Mouse (Mus musculus) frontal cortex, postnatal 14 days (tissue): ENCODE data around the gene Spry2.

ENCODE experiments used
- DNase-seq, 2 experiments: peaks; one replicate each; pipeline ENCODE4 v3.0.0; 2022; ENCODE audit warnings: low spot score in 2 of 2

Spry2 gene

DNA sequence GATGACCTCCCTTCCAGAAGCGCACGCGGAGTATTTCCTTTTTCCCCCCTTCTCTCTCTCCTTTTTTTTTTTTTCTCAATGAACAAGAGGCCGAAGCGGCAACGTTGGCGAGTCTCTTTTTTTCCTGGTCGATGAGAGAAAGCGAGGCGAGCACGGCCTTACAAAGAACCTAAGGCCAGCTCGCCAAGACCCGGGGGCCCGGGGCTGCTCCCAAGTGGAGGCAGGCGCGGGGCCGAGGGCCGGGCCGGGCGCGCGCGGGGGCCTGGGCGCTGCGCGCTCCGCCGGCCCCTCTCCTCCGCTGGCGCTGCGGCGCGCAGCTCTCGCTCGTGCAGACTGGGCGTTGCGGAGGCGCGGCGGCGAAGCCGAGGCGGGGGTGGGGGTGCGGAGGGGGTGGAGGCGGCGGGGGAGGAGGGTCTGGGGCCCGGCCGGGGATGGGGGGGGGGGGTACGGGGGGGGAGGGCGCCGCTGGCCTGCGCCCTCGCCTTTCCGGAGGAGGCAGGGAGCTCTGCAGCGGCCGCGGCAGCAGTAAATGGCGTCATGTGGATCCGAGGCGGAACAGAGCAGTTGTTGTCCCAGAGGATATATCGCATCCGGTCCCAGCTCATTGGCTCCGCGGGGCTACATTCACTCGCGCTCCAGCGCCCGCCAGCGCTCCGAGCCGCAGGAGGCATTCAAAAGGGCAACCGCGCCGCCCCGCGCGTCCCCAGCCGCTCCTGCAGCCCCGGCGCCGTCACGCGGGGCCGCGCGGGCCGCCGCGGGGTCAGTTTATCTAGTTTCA lies at the start of gene Spry2:
Gene Spry2, minus strand, starts transcription at position 29 of the 778 bp plus-strand sequence.
- peak; percentile 86 to 91 for DNase-seq

DNA sequence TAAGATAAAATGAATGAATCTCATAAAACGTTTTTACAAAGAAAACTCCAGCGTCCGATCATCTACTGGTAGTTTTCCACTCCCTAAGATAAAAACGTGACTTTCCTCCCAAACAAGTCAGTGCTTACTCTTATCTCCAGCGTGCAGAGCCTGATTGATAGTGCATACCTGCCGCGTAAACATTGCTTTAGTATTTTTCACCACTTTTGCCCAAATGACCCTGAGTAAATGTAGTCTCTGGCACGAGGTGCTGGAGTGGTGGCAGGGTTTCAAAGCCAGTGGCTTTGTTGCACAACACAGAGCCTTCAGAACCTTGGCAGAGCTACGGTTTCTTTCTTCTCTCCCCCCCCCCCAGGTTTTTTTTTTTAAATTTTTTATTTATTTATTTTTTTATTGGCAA lies 44.7 kb upstream of the Spry2 start:
- DNase-seq, result no peak

DNA sequence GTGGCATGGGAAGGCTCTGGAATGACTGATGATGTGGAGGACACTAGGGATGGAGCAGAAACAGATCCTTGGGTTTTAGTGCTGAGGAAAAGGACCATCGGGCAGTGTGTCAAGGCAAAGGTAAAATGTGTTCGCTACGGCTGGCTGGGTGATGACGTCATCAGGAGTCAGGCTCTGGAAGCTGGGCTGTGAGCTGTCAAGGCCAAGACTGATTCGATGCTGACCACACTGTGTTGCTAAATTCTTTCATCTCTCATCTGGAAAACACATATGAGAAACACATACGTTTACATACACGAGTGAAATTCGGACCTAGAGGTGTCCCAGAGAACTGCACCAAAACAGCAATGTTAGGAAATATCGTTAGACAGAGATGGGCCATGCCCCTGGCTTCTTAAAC lies 30.1 kb upstream of the Spry2 start:
- no peak for DNase-seq

DNA sequence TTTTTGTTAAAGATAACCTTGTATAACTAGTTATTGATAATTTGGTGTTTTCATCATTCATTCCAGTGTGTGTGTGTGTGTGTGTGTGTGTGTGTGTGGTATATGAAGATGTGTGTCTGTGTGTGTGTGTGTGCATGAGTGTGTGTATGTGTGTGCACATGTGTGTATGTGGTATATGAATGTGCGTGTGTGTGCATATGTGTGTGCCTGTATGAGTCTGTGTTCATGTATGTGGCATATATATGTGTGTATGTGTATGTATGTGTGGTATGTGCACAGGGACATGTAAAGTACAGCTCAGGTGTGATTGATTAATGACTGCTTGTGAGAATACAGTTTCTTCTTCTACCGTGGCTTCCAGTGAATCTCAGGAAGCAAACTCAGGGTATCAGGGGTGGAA lies 28.7 kb upstream of the Spry2 start:
- DNase-seq, result no peak

DNA sequence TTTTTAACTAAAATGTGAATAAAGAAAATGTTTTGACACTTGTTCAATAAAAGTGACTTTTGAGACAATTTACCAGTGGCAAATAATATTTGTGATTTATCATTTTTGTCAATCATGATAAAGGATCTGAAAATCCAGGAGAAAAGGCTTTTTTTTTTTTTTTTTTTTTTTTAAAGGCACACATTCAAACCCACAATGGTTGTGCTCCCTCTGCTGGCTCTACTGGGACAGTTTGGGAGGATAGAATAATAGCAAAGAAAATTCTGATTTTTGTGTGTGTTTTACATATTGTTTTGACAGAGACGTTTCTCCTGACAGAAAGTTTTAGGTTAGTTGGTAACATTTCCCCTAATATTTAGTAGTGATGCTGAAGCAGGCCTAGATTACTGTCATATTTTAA lies 28.1 kb upstream of the Spry2 start:
- no peak for DNase-seq

DNA sequence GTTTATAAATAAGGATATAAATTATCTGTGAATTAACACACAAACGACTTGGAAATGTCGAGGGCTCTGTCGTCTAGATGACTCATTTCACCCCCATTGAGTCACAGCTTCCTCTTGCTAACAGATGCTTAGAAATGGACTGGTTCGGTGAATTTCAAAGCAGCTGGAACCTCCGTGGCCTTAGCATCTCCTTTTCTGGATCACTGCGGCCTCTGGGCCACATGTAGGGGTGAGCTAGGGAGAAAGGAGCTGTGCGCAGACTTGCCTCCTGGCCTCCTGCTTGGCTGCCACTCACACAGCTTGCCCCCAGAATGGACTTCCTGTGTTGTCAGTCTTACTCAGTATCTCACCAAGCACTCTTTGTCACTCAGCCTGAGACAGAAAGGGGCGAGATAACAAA lies 26.3 kb upstream of the Spry2 start:
- no peak for DNase-seq

DNA sequence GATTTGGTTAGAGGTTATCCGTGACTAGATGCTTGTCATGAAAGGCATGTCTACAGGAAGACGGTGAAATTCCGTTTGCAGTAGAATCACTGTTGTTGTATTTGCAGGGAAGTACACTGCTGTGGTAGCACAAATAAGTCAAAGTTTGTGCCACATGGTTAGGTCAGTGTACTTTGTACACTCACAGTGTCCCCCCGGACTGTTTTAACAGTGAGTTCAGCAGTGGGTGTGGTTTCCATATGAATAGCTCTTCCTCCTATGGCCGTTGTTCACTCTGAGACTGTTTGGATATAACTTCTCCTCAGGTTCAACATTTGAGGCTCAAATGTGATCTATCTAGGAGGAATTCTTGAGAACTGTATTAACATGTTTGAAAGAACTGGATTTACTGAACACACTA lies 25.8 kb upstream of the Spry2 start:
- DNase-seq, result no peak

DNA sequence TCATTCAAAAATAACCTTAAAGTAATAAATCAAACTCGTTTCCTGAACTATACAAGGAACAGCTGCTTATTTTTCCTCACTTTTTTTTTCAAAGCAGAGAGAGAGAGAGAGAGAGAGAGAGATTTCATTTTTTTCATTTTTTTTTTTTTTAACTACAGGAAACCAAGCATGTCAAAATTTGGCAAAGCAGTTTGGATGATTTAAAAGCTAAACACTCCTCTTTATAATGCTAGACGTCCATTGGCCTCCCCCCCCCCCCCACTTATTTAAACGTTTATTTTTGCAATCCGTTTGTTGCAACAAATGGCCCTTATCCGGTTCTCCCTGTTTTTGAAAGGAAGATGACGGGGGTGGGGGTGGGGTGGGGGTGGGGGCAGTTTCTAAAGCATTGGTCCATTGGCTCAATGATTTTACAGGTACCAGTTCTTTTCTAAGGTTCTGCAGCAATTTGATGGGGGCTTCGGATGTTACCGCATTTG lies 24.6 kb upstream of the Spry2 start:
- DNase-seq, result no peak

DNA sequence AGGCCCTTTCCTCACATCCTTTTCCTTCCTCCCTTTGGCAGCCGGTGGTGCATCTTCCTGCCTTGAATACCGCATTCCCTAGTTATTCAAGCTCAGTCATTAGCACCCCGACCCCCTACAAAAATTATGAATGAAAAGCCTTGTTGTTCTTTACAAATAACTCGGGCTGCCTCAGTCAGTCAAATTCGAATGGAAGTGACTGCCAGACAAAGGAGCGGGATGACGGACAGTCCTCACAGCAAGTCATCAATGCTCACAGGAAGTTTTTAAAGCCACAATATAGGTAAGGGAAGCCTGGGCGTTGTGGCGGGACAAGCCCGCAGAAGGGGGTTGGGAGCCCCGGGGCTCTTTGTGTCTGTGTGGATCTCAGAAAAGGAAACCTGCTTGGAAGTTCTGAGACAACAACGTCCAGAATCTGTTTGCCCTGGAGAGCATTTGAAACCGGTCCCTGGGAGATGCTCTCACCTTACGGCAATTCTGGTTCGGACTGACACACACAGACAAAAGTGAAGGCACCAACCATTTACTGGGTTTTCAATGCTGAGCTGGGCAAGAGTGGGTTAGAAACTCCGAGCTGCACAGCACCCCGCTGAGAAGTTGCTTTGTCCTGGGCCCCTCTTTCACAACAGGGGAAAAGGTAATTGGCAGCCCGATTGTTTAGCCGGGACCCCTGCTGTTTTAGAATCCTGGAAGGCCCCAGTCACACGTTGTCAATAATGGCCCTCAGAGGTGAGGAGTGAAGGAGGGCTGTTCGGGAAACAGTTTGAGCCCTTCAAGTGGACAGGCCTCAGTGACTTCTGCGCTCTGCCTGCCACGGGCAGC lies 24.0 kb upstream of the Spry2 start:
- no peak for DNase-seq

DNA sequence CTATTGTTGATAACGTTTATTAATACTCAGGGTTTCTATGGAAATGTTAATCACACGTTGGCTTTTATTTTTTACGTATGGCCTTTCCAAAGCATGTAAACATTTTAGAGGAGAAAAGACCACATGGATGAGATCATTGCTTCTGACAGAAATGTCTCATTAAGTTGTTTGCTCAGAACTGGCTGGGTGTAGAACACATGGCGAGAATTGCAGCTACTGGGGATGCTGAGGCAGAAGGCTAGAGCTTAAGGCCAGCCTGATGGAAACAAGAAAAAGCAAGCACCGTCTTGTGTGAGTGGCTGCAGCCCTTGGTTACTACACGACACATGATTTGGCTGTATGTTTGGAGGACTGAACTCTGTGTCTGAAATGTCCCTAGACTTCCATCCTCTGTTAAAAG lies 10.6 kb upstream of the Spry2 start:
- DNase-seq, result no peak

DNA sequence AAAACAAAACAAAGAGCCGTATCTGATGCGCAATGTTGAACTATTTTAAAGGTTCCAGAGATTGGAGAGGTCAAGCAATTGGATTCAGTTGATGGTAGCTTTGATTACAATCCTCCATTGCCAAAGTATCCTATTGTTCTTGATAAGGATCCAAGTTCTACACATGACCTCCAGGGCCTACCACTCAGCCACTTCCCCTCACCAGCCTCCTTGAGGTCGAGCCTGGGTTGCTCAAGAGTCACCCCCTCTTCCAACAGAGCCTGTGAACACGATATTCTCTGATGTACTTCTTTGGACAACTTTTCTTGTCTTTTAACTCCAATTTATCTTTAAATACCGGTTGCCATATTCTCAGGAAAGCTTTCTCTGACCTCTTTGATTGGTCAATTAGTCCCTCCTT lies 9.3 kb upstream of the Spry2 start:
- DNase-seq, result no peak

DNA sequence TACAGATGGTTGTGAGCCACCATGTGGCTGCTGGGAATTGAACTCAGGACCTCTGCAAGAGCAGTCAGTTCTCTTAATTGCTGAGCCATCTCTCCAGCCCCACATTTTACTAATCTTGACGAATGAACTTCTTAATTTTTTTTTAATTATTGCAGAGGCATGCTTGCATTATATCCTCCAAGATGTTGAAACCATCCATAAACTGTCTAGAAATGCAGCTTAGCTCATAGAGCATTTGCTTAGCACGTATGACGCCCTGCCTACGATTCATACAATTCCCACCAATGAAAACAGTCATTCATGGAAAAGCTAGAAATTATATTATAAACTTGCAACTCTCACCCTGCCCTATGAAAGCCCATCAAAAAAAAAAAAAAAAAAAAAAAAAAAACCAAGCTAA lies 8.9 kb upstream of the Spry2 start:
- DNase-seq, result no peak

DNA sequence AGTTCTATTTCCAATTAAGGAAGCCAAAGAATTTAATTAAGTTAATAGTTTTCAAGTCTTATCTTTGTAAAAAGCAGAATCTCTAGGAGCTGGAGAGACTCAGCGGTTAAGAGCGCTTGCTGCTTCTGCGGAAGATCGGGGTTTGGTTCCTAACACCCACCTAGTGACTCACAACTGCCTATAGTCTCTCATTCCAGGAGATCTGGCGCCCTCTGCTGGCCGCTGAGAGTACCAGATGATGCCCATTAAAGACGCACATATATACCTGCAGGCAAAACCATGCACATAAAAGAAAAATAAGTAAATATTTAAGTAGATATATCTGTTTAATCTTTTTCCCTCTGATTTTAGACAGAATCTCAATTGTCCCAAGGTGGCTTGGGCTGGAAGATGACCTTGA lies 6.2 kb upstream of the Spry2 start:
- no peak for DNase-seq

DNA sequence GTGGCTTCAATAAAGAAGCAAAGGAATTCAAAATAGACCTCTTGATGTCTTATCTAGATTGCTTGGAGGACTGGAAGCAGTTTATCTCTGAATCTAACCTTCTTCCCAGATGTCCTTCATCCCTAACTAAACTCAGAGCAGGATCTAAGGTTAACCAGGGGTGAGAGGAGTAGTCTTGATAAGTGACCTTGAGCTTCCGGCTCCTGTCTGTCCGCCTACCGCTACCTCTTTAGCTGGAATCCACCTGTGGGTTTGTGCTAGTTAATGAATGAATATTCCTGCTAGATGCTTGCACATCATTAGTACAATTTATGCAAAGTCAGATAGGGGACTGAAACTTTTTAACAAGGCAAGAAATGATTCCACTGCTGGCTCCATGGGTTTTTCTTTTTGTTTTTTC lies 4.2 kb upstream of the Spry2 start:
- no peak for DNase-seq

DNA sequence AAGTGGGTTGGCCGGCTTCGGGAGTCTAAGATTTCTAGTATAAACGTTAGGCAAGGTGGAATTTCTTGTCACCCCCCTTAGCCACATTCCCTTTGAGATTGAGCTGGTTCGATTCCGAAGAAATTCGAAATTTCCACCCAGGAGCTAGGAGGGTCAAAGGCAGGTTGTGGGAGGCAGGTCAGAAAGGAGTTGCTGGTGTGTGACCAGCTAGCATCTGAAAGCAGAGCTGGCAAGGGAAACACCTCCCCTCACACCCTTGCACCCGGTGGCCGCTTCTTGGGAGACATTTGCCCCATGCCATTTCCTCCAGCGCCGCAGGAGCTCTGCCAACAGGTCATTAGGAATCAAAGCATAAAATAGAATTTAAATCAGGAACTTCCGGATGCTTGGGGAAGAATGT lies 2.5 kb upstream of the Spry2 start:
- peak in 1 of 2 experiments; percentile 22 for DNase-seq

DNA sequence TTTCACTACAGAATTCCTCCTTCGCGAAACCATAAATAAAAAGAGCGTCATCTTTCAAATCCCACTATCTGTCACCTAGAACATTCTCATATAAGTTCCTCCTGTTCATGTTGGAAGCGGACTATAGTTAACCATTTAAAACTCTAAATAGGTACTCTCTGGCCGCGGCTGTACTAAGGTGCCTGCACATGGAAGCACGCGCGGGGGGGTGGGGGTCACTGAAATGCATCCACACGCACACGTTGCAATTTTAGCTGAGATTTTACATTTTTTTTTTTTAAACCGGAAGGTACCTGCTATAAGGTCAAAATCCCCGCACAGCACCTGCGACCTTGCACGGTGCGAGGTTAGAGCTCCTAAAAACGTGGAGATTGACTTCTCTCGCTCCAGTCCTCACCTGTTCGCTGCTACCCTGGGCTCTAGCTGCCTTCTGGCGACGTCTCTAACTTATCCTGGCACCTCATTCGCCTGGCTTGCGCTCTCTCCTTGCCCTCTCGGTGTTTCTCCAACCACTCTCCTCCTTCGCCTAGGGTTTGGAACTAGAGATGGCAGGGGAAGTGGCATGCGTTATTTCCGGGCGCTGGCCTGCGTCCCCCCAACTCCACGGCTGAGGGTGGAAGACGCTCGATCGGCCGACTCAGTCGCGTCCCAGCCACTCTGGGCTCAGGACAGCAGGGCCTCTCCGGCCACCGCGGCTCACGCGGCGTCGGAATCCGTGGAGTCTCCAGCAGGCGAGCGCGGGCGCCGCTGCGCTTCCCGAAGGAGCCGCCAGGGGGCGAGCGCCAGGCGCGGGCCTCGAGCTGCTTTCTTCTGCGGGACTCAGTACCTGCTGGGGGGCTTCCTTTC lies 1.9 kb upstream of the Spry2 start:
- peak; percentile 82 to 89 for DNase-seq

DNA sequence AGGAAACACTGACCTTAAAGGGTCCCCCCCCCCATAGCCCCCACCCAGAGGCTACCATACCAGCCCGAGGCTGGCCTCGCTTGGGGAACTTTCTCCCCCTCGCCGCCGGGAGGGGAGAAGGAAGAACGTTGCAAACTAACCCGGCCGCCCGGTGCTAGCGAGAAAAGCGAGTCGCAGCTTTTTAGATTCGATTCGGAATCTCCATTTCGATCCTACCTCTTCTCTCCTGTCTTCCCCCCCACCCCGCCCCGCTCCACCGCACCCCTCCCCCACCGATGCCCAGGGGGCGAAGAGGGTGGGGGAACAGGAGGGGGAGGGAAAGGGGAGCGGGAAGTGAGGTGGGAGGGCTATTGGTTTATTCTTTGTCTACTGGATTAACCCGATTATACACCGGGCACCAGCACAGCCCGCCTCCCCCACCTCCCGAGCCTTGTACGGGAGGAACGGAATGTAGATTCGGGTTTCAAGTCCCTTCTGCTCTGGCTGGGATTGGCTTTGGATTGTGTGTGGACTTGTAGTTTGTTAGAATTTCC lies 1.0 kb upstream of the Spry2 start:
- DNase-seq, result peak; percentile 52 to 65

DNA sequence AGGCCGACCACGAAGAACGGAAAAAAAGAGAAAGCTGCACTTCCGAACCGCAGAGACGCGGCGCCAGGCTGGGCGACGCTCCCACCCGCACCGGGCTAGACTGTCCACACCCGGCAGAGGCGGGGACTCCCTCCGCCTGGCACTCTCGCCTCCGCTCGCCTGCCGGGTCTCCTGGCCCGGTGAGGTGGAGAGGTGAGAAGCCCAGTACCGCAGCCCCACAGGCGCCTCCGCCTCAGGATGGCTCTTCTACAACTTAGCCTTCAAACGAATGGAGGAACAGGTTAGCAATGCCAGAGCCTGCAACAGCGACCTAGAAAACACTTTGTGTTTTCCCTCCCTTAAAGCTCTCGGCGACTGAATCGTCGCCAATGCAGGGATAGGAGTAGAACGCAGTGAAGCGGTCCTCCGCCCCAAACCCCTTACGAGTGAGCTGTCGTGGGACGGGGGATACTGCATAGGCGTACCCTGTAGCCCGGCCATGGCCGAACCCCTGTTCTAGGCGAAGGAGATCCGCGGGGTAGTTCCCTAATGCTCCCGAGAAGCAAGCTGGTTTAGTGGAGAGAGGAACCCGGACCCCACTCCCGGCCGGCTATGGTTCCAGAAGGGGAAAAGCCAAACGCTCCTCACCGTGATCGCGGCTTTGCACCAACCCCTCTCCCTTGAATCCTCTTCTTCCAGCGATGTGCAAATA lies 513 bp downstream of the Spry2 start:
- peak; percentile 25 for DNase-seq

DNA sequence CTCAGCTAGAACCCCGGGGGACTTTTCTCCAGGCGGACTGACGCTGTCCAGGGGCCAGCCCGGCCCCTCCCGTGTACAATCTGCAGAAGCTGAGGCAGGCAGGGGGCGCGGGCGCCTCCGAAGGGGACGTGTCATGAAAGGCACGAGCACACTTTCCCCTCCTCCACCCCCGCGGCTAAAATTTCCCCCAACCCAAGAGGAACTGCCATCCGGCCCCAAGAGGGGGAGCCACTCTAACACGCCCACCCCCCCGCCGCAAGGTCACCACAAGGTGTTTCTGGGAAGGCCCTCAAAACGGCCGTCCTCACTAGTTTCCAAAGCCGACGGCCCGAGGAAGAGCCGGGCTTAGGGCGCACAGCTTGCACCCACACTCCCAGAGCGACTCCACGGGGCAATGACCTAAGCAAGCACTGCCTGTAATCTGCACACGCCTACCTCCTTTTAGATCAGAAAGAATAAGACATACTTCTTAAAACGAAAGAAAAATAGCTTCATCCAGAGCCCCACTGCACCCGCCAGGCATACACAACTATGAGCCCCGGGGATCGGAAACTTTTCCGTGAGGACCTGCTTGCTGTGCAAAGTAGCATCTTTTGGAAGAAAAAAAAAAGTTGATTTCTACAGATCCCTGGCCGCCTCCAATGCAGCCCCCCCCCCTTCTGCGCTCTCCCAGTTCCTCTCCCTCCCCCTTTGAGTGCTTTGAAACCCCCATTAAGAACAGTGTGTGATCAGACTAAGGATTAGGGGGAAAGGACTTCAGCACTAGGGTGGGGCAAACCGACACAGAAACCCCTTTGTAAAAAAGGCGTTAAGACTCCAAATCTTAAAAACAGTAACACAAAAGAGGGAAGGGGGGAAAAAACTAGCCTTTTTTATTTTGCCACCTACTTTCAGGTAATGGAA lies 1.4 kb downstream of the Spry2 start:
- peak; percentile 37 to 39 for DNase-seq

DNA sequence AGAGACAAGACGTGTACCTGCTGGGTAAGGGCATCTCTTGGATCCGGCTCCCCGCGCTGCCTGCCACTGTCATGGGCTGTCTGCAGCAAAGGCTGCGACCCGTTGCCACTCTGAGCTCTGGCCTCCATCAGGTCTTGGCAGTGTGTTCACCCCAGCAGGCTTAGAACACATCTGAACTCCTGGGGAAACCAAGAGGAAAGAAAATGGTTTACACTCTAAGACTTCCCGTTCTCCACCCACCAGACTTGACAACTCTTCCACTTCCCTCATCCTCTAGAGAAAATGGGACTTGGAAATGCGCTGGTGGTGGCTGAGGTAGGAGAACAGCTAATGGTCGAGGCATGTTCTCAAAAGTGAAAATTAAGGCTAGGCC lies 3.0 kb downstream of the Spry2 start:
- DNase-seq, result peak; percentile 23 to 30
